Mouse (Mus musculus): ENCODE results near the gene Sema3b. TPM values are rescaled to one million over a fixed set of nuclear protein-coding genes. Genes with fewer than 3 reads are reported as not detected.
A peak's percentile ranks its signal among the peaks of the same experiment; 100 is the strongest.

Sema3b gene
- polyA plus RNA-seq, 1 experiment from 2014 or later: 9.5 TPM

DNA sequence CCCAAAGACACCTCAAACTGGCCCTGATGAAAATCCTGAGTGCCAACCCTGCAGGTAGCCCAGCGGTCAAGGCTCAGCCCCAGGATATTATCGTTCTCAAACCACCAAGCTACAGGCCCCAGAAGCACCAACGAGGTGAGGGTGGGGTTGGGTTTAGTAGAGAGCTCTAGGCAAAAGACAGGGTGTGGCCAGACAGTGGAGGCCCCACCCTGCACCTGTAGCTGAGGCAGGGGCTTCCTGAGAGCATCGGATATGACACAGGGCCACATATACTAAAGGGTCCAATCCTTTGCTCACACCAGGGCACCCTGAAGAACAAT, 20.3 kb upstream of the Sema3b start:
- Histone ChIP-seq H3K36me3 (ENCODE audit: control insufficient read depth, insufficient read depth, low read length) (peaks cover 28% of the 10 kb centered on the region), H3K9ac (ENCODE audit: low read depth, low read length) (no peak overlapping the region), H3K27me3 (ENCODE audit: control insufficient read depth, insufficient read depth, low read length) (no peaks in the 10 kb centered on the region), H3K4me1 (ENCODE audit: control insufficient read depth, insufficient read depth, low read length) (peaks cover 65% of the 10 kb centered on the region), H3K9me3 (ENCODE audit: control insufficient read depth, low read length) (no peaks in the 10 kb centered on the region), H3K4me2 (replicated peaks; ENCODE audit: low read depth, low read length) (no peak overlapping the region; the same call in 1 of the 2 replicates), H3K27ac (ENCODE audit: low read depth, low read length) (peak overlapping the region; percentile 81; the same call in 1 of the 2 replicates), H3K4me3 (ENCODE audit: low read length) (no peak overlapping the region)
- 39% methylated on average over 4 of the region's 4 CpGs for WGBS
- ATAC-seq (ENCODE audit: low FRiP score, low TSS enrichment): no peak

DNA sequence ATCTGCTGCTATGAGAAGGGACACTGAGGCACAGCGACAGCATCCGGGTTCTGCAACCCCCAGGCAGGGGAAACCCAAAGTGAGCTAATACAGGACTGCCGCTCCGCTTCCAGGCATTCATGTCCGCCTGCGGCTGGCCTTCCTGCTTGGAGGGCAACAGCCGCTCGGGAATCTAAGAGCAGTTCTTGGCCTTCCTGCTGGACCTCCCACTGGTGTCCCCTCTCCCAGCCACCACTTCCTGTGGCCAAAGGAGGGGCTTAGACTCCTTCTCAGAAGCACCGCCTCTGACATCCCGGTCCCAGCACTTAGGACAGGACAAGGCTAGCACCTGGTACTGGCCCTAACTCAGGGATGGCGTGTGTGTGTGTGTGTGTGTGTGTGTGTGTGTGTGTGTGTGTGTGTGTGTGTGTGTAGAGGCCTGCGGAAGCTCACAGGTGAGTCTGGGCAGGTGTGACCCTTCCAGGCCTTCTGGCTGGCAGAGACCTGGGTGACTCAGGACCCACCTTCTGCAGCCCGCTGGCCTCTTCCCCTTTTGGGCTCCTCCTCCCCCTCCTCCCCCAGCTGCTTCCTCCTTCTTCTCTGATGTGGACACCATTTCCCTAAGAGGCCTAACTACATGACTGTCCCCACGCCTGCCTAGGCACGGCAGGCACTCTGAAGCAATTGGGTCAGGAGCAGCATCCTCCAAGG, 19.8 kb upstream of the Sema3b start:
- H3K27ac ChIP-seq (ENCODE audit: low read depth, low read length): peak overlapping the region; percentile 81
- H3K9ac ChIP-seq (ENCODE audit: low read depth, low read length): no peak overlapping the region
- peak overlapping the region; percentile 26 for H3K4me2 ChIP-seq (replicated peaks; ENCODE audit: low read depth, low read length)
- no peak overlapping the region for H3K4me3 ChIP-seq (ENCODE audit: low read length)
- H3K27me3 ChIP-seq (ENCODE audit: control insufficient read depth, insufficient read depth, low read length): no peaks in the 10 kb centered on the region
- no peaks in the 10 kb centered on the region for H3K9me3 ChIP-seq (ENCODE audit: control insufficient read depth, low read length)
- H3K36me3 ChIP-seq (ENCODE audit: control insufficient read depth, insufficient read depth, low read length): peaks cover 33% of the 10 kb centered on the region
- WGBS: 34% methylated on average over 15 of the region's 15 CpGs
- peaks cover 65% of the 10 kb centered on the region for H3K4me1 ChIP-seq (ENCODE audit: control insufficient read depth, insufficient read depth, low read length)
- ATAC-seq (ENCODE audit: low FRiP score, low TSS enrichment): no peak

DNA sequence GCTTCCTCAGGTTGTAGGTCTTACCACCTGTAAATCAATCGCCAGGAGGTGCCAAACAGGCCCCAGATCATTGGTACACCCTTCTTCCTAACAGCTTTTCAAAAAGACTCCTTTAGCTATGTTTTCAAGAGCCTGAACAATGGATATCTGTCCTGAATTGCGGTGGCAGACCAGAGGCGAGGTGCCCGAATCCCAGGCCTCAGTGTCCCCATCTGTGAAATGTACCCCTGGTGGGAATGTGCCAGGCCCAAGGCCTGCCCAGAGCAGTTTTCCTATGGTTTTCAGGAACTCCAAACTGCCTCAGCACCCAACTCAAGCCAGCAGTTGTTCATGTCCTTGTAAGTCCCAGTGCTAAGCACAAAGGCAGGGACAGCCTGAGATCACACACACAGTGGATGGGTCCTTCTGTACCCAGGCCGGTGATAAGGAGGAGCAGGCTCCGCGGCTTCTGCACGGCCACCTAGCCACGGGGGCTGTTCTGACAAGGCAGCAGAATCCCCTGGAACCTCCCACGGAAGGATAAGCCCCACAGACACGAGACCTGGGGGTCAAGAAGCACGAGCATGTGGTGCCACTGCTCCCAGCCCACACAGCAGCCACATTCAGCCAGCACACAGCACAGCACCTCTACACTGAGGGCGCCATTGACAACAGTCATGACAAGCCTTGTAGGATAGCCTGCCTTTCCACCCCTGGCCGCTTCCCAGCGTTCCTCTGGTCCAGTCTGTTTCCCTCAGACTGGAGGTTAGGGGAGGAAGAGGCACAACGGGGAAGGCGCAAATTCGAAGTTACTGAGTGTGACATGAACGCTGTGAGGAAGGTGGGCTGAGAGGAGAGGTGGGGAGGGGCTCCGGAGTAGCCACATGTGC, 18.6 kb upstream of the Sema3b start:
- no peaks in the 10 kb centered on the region for H3K9me3 ChIP-seq (ENCODE audit: control insufficient read depth, low read length)
- H3K27ac ChIP-seq (ENCODE audit: low read depth, low read length): peak overlapping the region; percentile 81
- no peaks in the 10 kb centered on the region for H3K27me3 ChIP-seq (ENCODE audit: control insufficient read depth, insufficient read depth, low read length)
- WGBS: 37% methylated on average over 20 of the region's 20 CpGs
- H3K9ac ChIP-seq (ENCODE audit: low read depth, low read length): peak overlapping the region; percentile 51; the same call in 1 of the 2 replicates
- H3K4me3 ChIP-seq (ENCODE audit: low read length): no peak overlapping the region
- peaks cover 37% of the 10 kb centered on the region for H3K36me3 ChIP-seq (ENCODE audit: control insufficient read depth, insufficient read depth, low read length)
- peak overlapping the region; percentile 31 for H3K4me2 ChIP-seq (replicated peaks; ENCODE audit: low read depth, low read length)
- no peak; the same call in 1 of the 2 replicates for ATAC-seq (ENCODE audit: low FRiP score, low TSS enrichment)
- H3K4me1 ChIP-seq (ENCODE audit: control insufficient read depth, insufficient read depth, low read length): peaks cover 62% of the 10 kb centered on the region

DNA sequence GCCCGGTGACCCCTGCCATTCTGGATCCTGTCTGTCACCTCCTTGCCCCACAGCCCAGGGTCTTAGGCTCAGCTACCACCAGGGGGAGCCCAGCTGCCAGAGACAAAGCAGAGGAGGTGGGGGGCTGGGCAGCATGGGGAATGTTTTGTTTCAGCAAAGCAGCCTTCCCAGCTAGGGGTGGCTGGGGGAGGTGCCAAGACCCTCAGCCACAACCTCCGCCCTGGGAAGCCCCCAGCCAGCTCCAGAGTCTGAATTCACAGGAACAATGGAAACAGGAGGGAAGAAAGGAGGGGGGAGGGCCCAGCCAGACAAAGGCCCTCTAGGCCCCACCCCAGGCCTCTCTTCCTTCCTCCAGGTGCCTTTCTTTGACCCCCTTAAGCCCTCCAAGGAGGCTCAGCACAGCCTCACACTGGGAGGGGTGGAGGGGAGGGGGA, 17.8 kb upstream of the Sema3b start:
- Histone ChIP-seq H3K4me2 (replicated peaks; ENCODE audit: low read depth, low read length) (peak overlapping the region; percentile 31), H3K9ac (ENCODE audit: low read depth, low read length) (peak overlapping the region; percentile 51), H3K27me3 (ENCODE audit: control insufficient read depth, insufficient read depth, low read length) (no peaks in the 10 kb centered on the region), H3K36me3 (ENCODE audit: control insufficient read depth, insufficient read depth, low read length) (peaks cover 41% of the 10 kb centered on the region), H3K27ac (ENCODE audit: low read depth, low read length) (peak overlapping the region; percentile 81), H3K4me3 (ENCODE audit: low read length) (no peak overlapping the region), H3K4me1 (ENCODE audit: control insufficient read depth, insufficient read depth, low read length) (peaks cover 54% of the 10 kb centered on the region), H3K9me3 (ENCODE audit: control insufficient read depth, low read length) (no peaks in the 10 kb centered on the region)
- ATAC-seq (ENCODE audit: low FRiP score, low TSS enrichment): peak; percentile 69
- 3% methylated on average over 2 of the region's 2 CpGs for WGBS

DNA sequence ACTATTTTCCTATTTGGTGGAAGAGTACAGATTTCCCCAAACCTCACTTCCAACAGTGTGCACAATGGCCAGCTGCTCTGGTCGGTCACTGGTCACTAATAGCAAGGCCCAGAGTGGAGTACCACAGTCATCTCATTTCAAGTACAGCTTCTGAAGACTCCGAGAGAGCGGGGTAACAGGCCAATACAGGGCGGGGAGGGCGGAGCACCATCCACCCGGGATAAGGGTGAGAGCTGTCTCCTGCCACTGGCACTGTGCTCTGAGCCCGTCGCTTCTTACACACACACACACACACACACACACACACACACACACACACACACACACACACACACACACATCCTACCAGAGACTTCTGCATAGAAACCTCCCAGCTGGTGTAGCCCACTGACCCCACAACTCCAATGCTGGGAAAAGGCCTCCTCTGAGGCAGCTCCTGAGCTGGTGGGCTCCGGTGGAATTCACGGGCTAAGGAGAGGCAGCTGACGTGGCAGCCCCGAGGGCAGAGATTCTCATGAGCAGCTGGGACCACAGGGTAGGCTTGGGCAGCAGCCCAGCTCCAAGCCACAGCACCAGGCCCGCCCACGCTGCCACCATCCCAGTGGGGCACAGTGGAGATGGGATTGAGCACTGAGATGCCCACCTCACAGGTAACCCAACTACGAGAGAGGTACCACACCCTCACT, 17.3 kb upstream of the Sema3b start:
- Histone ChIP-seq H3K4me3 (ENCODE audit: low read length) (no peak overlapping the region), H3K27ac (ENCODE audit: low read depth, low read length) (peak overlapping the region; percentile 81), H3K9me3 (ENCODE audit: control insufficient read depth, low read length) (no peaks in the 10 kb centered on the region), H3K36me3 (ENCODE audit: control insufficient read depth, insufficient read depth, low read length) (peaks cover 37% of the 10 kb centered on the region), H3K9ac (ENCODE audit: low read depth, low read length) (peak overlapping the region; percentile 45; the same call in 1 of the 2 replicates), H3K4me2 (replicated peaks; ENCODE audit: low read depth, low read length) (peak overlapping the region; percentile 31), H3K4me1 (ENCODE audit: control insufficient read depth, insufficient read depth, low read length) (peaks cover 50% of the 10 kb centered on the region), H3K27me3 (ENCODE audit: control insufficient read depth, insufficient read depth, low read length) (no peaks in the 10 kb centered on the region)
- WGBS: 35% methylated on average over 15 of the region's 15 CpGs
- ATAC-seq (ENCODE audit: low FRiP score, low TSS enrichment): no peak; the same call in 1 of the 2 replicates

DNA sequence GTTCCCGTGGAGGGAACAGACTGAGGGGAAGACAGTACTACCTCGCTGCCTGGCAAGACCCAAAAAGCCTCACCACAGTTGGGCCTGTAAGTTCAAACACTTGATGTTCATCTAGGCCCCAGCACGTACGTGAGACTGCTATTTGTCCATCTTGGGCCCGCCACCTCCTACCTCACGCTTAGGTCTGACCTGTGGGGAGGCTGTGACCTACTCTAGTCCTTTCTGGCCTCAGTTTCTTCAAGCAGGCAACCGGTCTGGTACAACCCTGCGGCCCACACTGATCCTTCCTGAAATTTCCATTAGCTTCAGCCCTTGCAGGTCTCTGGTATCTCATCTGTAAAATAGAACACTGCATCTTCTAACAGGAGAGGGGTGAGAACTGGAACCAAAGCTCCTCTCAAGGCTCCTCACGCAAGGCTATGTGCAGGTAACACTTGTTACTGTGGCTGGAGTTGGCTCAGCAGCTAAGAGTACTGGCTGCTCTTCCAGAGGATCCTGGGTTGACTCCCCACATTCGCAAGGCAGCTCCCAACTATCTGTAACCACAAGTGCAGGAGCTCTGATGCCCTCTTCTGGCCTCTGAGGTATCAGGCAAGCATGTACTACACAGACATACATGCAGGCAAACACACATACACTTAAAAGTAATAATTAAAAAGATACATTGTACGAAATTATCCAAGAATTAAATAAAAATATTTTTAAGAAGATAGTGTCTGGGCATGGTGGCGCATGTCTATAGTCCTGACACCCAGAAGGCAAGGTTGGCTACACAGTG, 16.5 kb upstream of the Sema3b start:
- H3K4me2 ChIP-seq (replicated peaks; ENCODE audit: low read depth, low read length): no peak overlapping the region
- WGBS: 93% methylated on average over 12 of the region's 12 CpGs
- no peak for ATAC-seq (ENCODE audit: low FRiP score, low TSS enrichment)
- no peak overlapping the region for H3K27ac ChIP-seq (ENCODE audit: low read depth, low read length)
- no peaks in the 10 kb centered on the region for H3K27me3 ChIP-seq (ENCODE audit: control insufficient read depth, insufficient read depth, low read length)
- peaks cover 37% of the 10 kb centered on the region for H3K36me3 ChIP-seq (ENCODE audit: control insufficient read depth, insufficient read depth, low read length)
- peaks cover 42% of the 10 kb centered on the region for H3K4me1 ChIP-seq (ENCODE audit: control insufficient read depth, insufficient read depth, low read length)
- H3K9ac ChIP-seq (ENCODE audit: low read depth, low read length): no peak overlapping the region
- H3K9me3 ChIP-seq (ENCODE audit: control insufficient read depth, low read length): no peaks in the 10 kb centered on the region
- H3K4me3 ChIP-seq (ENCODE audit: low read length): no peak overlapping the region

DNA sequence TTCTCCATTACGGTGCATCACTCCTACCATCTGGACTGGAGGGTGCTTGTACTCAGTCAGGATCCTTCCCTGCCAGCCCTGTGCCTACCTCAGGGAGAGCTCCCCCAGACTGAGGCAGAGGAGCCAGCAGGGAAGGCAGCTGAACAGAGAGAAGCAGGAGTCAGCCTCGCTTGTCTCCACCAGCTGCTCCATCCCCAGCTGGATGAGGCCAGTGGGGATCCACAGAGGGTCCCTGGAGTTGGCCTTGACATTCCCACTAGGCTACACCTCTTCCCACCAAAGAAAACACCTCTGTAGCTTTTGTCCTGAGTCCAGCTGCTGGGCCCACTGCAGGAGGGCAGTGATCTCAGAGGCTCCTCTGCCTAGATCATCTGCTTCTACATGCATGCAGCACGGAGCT, 15.9 kb upstream of the Sema3b start:
- Histone ChIP-seq H3K9me3 (ENCODE audit: control insufficient read depth, low read length) (no peaks in the 10 kb centered on the region), H3K4me3 (ENCODE audit: low read length) (no peak overlapping the region), H3K27me3 (ENCODE audit: control insufficient read depth, insufficient read depth, low read length) (no peaks in the 10 kb centered on the region), H3K36me3 (ENCODE audit: control insufficient read depth, insufficient read depth, low read length) (peaks cover 43% of the 10 kb centered on the region), H3K27ac (ENCODE audit: low read depth, low read length) (peak overlapping the region; percentile 27; the same call in 1 of the 2 replicates), H3K9ac (ENCODE audit: low read depth, low read length) (no peak overlapping the region), H3K4me2 (replicated peaks; ENCODE audit: low read depth, low read length) (no peak overlapping the region), H3K4me1 (ENCODE audit: control insufficient read depth, insufficient read depth, low read length) (peaks cover 39% of the 10 kb centered on the region)
- ATAC-seq (ENCODE audit: low FRiP score, low TSS enrichment): no peak
- WGBS: 84% methylated on average over 3 of the region's 3 CpGs

DNA sequence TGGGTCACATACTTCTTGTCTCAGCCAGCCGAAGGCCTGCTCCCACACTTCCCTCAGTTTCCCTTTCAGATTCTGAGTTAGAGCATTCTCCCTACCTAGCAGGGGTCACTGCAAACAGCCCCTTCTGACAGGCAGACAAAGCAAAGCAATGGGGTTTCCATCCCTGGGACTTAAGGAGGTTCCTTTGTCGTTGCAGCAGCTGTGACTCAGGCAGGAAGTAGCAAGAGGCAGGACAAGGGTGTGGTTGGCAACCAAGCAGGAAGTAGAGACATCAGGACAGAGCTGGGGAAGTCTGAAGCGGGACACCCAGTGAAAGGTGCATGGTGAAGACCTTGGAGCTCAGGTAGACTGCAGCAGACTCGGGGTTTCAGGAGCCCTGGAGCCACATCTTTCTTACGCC, 15.5 kb upstream of the Sema3b start:
- WGBS: 66% methylated on average over 5 of the region's 5 CpGs
- Histone ChIP-seq H3K27me3 (ENCODE audit: control insufficient read depth, insufficient read depth, low read length) (no peaks in the 10 kb centered on the region), H3K9me3 (ENCODE audit: control insufficient read depth, low read length) (no peaks in the 10 kb centered on the region), H3K27ac (ENCODE audit: low read depth, low read length) (peak overlapping the region; percentile 27; the same call in 1 of the 2 replicates), H3K4me1 (ENCODE audit: control insufficient read depth, insufficient read depth, low read length) (peaks cover 36% of the 10 kb centered on the region), H3K4me3 (ENCODE audit: low read length) (no peak overlapping the region), H3K9ac (ENCODE audit: low read depth, low read length) (peak overlapping the region; percentile 18; the same call in 1 of the 2 replicates), H3K36me3 (ENCODE audit: control insufficient read depth, insufficient read depth, low read length) (peaks cover 44% of the 10 kb centered on the region), H3K4me2 (replicated peaks; ENCODE audit: low read depth, low read length) (no peak overlapping the region)
- no peak for ATAC-seq (ENCODE audit: low FRiP score, low TSS enrichment)
